Comparison of ENCODE assay signal across 8 mouse cellular contexts in genomic region chr1:174594989-174595388, GRCm38 (mm10).
DNase-seq lines count a peak whose midpoint lies in the region; ATAC-seq and TF ChIP-seq lines count a peak whose summit lies in the region.

No protein-coding gene starts in this region.

- TF ChIP-seq EP300 in liver, postnatal 0 days (IDR thresholded peaks at IDR 0.05; ENCODE audit: low read depth) = no peak

- H3K27me3 ChIP-seq in E14TG2a.4 (ENCODE audit: insufficient read depth, low read length) = no peaks in the 10 kb centered on the region
- no peaks in the 10 kb centered on the region for H3K27me3 ChIP-seq in liver, postnatal 0 days (ENCODE audit: insufficient read depth, low read length)

- no peak overlapping the region for H3K4me2 ChIP-seq in liver, postnatal 0 days (ENCODE audit: low read depth, low read length)

- H3K4me1 ChIP-seq in E14TG2a.4 (replicated peaks; ENCODE audit: low read depth, low read length) = no peaks in the 10 kb centered on the region
- 0 out of 2 replicates have a peak, but pooled peaks cover 6% of the 10 kb centered on the region for H3K4me1 ChIP-seq in liver, postnatal 0 days (ENCODE audit: insufficient read depth)

- H3K9ac ChIP-seq in liver, postnatal 0 days (replicated peaks) = no peak overlapping the region

- 6% methylated on average over 4 of the region's 4 CpGs for whole genome bisulfite sequencing in liver, postnatal 0 days (ENCODE audit: insufficient replicate concordance)

- no peak overlapping the region for H3K27ac ChIP-seq in liver, postnatal 0 days (ENCODE audit: low read depth)

- no peaks in the 10 kb centered on the region for H3K36me3 ChIP-seq in E14TG2a.4 (ENCODE audit: insufficient read depth, low read length)
- no peaks in the 10 kb centered on the region for H3K36me3 ChIP-seq in liver, postnatal 0 days (replicated peaks; ENCODE audit: insufficient read depth, low read length)

- no peaks in the 10 kb centered on the region for H3K9me3 ChIP-seq in E14TG2a.4 (ENCODE audit: low read length)
- no peaks in the 10 kb centered on the region for H3K9me3 ChIP-seq in liver, postnatal 0 days (ENCODE audit: low read length)

- ATAC-seq in frontal cortex, adult (ENCODE audit: low TSS enrichment) = peak; percentile 16; the same call in 1 of the 2 replicates
- ATAC-seq in liver, postnatal 0 days = no peak
- no peak for ATAC-seq in inflammation-experienced regulatory T-cells, adult 6 months

- H3K4me3 ChIP-seq in E14TG2a.4 (replicated peaks; ENCODE audit: low read length) = no peak overlapping the region
- H3K4me3 ChIP-seq in liver, postnatal 0 days (ENCODE audit: low read depth, low read length) = no peak overlapping the region

- peak; percentile 34 for DNase-seq in Muller cell, postnatal 12 days (ENCODE audit: inconsistent ontology term)
- DNase-seq in cerebellum, postnatal 10 days = peak; percentile 74 to 83
- DNase-seq in kidney, postnatal 10 days = peak; percentile 74
- DNase-seq in liver, postnatal 0 days = peak; percentile 59
- DNase-seq in retina, embryonic 14.5 days (ENCODE audit: low spot score) = peak; percentile 85

- peak; percentile 64 for TF ChIP-seq CTCF in E14TG2a.4 (conservative IDR thresholded peaks at IDR 0.05; ENCODE audit: low read length)
- peak; percentile 84 for TF ChIP-seq CTCF in liver, postnatal 0 days (IDR thresholded peaks at IDR 0.05; ENCODE audit: low read depth)

Comparison
In these comparisons a context has a peak if more than half of its experiments do, and no peak if none do; other contexts are left out.
1. DNase-seq: peak in every context shown above with its lines; median percentile 85 in retina, embryonic 14.5 days; 78 in cerebellum, postnatal 10 days; 74 in kidney, postnatal 10 days; 59 in liver, postnatal 0 days; 34 in Muller cell, postnatal 12 days.